Mouse (Mus musculus): ENCODE data around the gene Tmem33. TPM values are rescaled to one million over a fixed set of nuclear protein-coding genes. Genes with fewer than 3 reads are reported as not detected.

The Tmem33 gene
- polyA plus RNA-seq, 1 experiment from 2014 or later: 50.3 TPM

GRCm38 (mm10) chr5:67279407-67279806, 19.0 kb downstream of the Tmem33 start:
- Histone ChIP-seq H3K4me3 (ENCODE audit: low read length) (no peak overlapping the region), H3K36me3 (ENCODE audit: control insufficient read depth, insufficient read depth) (peaks cover 14% of the 10 kb centered on the region), H3K4me2 (ENCODE audit: low read depth, low read length) (no peak overlapping the region), H3K27me3 (ENCODE audit: control insufficient read depth, insufficient read depth, low read length) (no peaks in the 10 kb centered on the region), H3K4me1 (ENCODE audit: control insufficient read depth, insufficient read depth, low read length) (no peaks in the 10 kb centered on the region), H3K9me3 (replicated peaks; ENCODE audit: control insufficient read depth, low read length) (no peaks in the 10 kb centered on the region), H3K9ac (ENCODE audit: low read length) (no peak overlapping the region), H3K27ac (ENCODE audit: low read length) (no peak overlapping the region)
- 89% methylated on average over 9 of the region's 9 CpGs for WGBS
- no peak for ATAC-seq (replicated peaks; ENCODE audit: extremely low read depth, insufficient read depth, low FRiP score)

- Histone ChIP-seq H3K4me2 (ENCODE audit: low read depth, low read length) (no peak overlapping the region), H3K9ac (ENCODE audit: low read length) (no peak overlapping the region), H3K4me1 (ENCODE audit: control insufficient read depth, insufficient read depth, low read length) (no peaks in the 10 kb centered on the region), H3K4me3 (ENCODE audit: low read length) (no peak overlapping the region), H3K9me3 (replicated peaks; ENCODE audit: control insufficient read depth, low read length) (no peaks in the 10 kb centered on the region), H3K27me3 (ENCODE audit: control insufficient read depth, insufficient read depth, low read length) (no peaks in the 10 kb centered on the region), H3K36me3 (ENCODE audit: control insufficient read depth, insufficient read depth) (peaks cover 18% of the 10 kb centered on the region), H3K27ac (ENCODE audit: low read length) (no peak overlapping the region)
- WGBS: 91% methylated on average over 4 of the region's 4 CpGs
- no peak for ATAC-seq (replicated peaks; ENCODE audit: extremely low read depth, insufficient read depth, low FRiP score)
Observed at GRCm38 (mm10) chr5:67279840-67280239, 19.5 kb downstream of the Tmem33 start.

GRCm38 (mm10) chr5:67280400-67280799, 20.0 kb downstream of the Tmem33 start:
- Histone ChIP-seq H3K4me3 (ENCODE audit: low read length) (no peak overlapping the region), H3K36me3 (ENCODE audit: control insufficient read depth, insufficient read depth) (peaks cover 22% of the 10 kb centered on the region), H3K27ac (ENCODE audit: low read length) (no peak overlapping the region), H3K4me2 (ENCODE audit: low read depth, low read length) (no peak overlapping the region), H3K27me3 (ENCODE audit: control insufficient read depth, insufficient read depth, low read length) (no peaks in the 10 kb centered on the region), H3K4me1 (ENCODE audit: control insufficient read depth, insufficient read depth, low read length) (no peaks in the 10 kb centered on the region), H3K9me3 (replicated peaks; ENCODE audit: control insufficient read depth, low read length) (no peaks in the 10 kb centered on the region), H3K9ac (ENCODE audit: low read length) (no peak overlapping the region)
- WGBS: 95% methylated on average over 4 of the region's 4 CpGs
- no peak for ATAC-seq (replicated peaks; ENCODE audit: extremely low read depth, insufficient read depth, low FRiP score)

- no peak overlapping the region for H3K4me2 ChIP-seq (ENCODE audit: low read depth, low read length)
- H3K9ac ChIP-seq (ENCODE audit: low read length): no peak overlapping the region
- no peaks in the 10 kb centered on the region for H3K4me1 ChIP-seq (ENCODE audit: control insufficient read depth, insufficient read depth, low read length)
- H3K36me3 ChIP-seq (ENCODE audit: control insufficient read depth, insufficient read depth): peaks cover 7% of the 10 kb centered on the region; the same call in 1 of the 2 replicates
- H3K27ac ChIP-seq (ENCODE audit: low read length): no peak overlapping the region
- H3K27me3 ChIP-seq (ENCODE audit: control insufficient read depth, insufficient read depth, low read length): no peaks in the 10 kb centered on the region
- no peak for ATAC-seq (replicated peaks; ENCODE audit: extremely low read depth, insufficient read depth, low FRiP score)
- no peaks in the 10 kb centered on the region for H3K9me3 ChIP-seq (replicated peaks; ENCODE audit: control insufficient read depth, low read length)
- WGBS: 73% methylated on average over 3 of the region's 3 CpGs
- no peak overlapping the region for H3K4me3 ChIP-seq (ENCODE audit: low read length)
Observed at GRCm38 (mm10) chr5:67295029-67295428, 34.7 kb downstream of the Tmem33 start.

- Histone ChIP-seq H3K4me1 (ENCODE audit: control insufficient read depth, insufficient read depth, low read length) (no peaks in the 10 kb centered on the region), H3K36me3 (ENCODE audit: control insufficient read depth, insufficient read depth) (peaks cover 5% of the 10 kb centered on the region; the same call in 1 of the 2 replicates), H3K9ac (ENCODE audit: low read length) (no peak overlapping the region), H3K27ac (ENCODE audit: low read length) (no peak overlapping the region), H3K4me3 (ENCODE audit: low read length) (no peak overlapping the region), H3K4me2 (ENCODE audit: low read depth, low read length) (no peak overlapping the region), H3K27me3 (ENCODE audit: control insufficient read depth, insufficient read depth, low read length) (no peaks in the 10 kb centered on the region), H3K9me3 (replicated peaks; ENCODE audit: control insufficient read depth, low read length) (no peaks in the 10 kb centered on the region)
- no peak for ATAC-seq (replicated peaks; ENCODE audit: extremely low read depth, insufficient read depth, low FRiP score)
- WGBS: 59% methylated on average over 6 of the region's 6 CpGs
Observed at GRCm38 (mm10) chr5:67295682-67296081, 35.3 kb downstream of the Tmem33 start.

- Histone ChIP-seq H3K27ac (ENCODE audit: low read length) (no peak overlapping the region), H3K4me1 (ENCODE audit: control insufficient read depth, insufficient read depth, low read length) (no peaks in the 10 kb centered on the region), H3K9me3 (replicated peaks; ENCODE audit: control insufficient read depth, low read length) (no peaks in the 10 kb centered on the region), H3K27me3 (ENCODE audit: control insufficient read depth, insufficient read depth, low read length) (no peaks in the 10 kb centered on the region), H3K4me3 (ENCODE audit: low read length) (no peak overlapping the region), H3K9ac (ENCODE audit: low read length) (no peak overlapping the region), H3K36me3 (ENCODE audit: control insufficient read depth, insufficient read depth) (peaks cover 5% of the 10 kb centered on the region; the same call in 1 of the 2 replicates), H3K4me2 (ENCODE audit: low read depth, low read length) (no peak overlapping the region)
- ATAC-seq (replicated peaks; ENCODE audit: extremely low read depth, insufficient read depth, low FRiP score): no peak
- WGBS: 93% methylated on average over 1 of the region's 1 CpGs
Observed at GRCm38 (mm10) chr5:67296171-67296570, 35.8 kb downstream of the Tmem33 start.

GRCm38 (mm10) chr5:67297026-67297813, 36.9 kb downstream of the Tmem33 start:
- WGBS: 84% methylated on average over 5 of the region's 5 CpGs
- ATAC-seq (replicated peaks; ENCODE audit: extremely low read depth, insufficient read depth, low FRiP score): no peak
- Histone ChIP-seq H3K4me2 (ENCODE audit: low read depth, low read length) (no peak overlapping the region), H3K9ac (ENCODE audit: low read length) (no peak overlapping the region), H3K36me3 (ENCODE audit: control insufficient read depth, insufficient read depth) (peaks cover 5% of the 10 kb centered on the region; the same call in 1 of the 2 replicates), H3K27ac (ENCODE audit: low read length) (no peak overlapping the region), H3K9me3 (replicated peaks; ENCODE audit: control insufficient read depth, low read length) (no peaks in the 10 kb centered on the region), H3K27me3 (ENCODE audit: control insufficient read depth, insufficient read depth, low read length) (no peaks in the 10 kb centered on the region), H3K4me3 (ENCODE audit: low read length) (no peak overlapping the region), H3K4me1 (ENCODE audit: control insufficient read depth, insufficient read depth, low read length) (no peaks in the 10 kb centered on the region)

GRCm38 (mm10) chr5:67299847-67300412, 39.6 kb downstream of the Tmem33 start:
- Histone ChIP-seq H3K9me3 (replicated peaks; ENCODE audit: control insufficient read depth, low read length) (no peaks in the 10 kb centered on the region), H3K4me1 (ENCODE audit: control insufficient read depth, insufficient read depth, low read length) (no peaks in the 10 kb centered on the region), H3K9ac (ENCODE audit: low read length) (no peak overlapping the region), H3K27ac (ENCODE audit: low read length) (no peak overlapping the region), H3K4me2 (ENCODE audit: low read depth, low read length) (no peak overlapping the region), H3K36me3 (ENCODE audit: control insufficient read depth, insufficient read depth) (no peaks in the 10 kb centered on the region), H3K27me3 (ENCODE audit: control insufficient read depth, insufficient read depth, low read length) (no peaks in the 10 kb centered on the region), H3K4me3 (ENCODE audit: low read length) (no peak overlapping the region)
- no peak for ATAC-seq (replicated peaks; ENCODE audit: extremely low read depth, insufficient read depth, low FRiP score)
- 81% methylated on average over 6 of the region's 6 CpGs for WGBS

GRCm38 (mm10) chr5:67300926-67301597, 40.7 kb downstream of the Tmem33 start:
- no peak overlapping the region for H3K4me3 ChIP-seq (ENCODE audit: low read length)
- H3K4me2 ChIP-seq (ENCODE audit: low read depth, low read length): no peak overlapping the region
- no peaks in the 10 kb centered on the region for H3K4me1 ChIP-seq (ENCODE audit: control insufficient read depth, insufficient read depth, low read length)
- H3K9ac ChIP-seq (ENCODE audit: low read length): no peak overlapping the region
- ATAC-seq (replicated peaks; ENCODE audit: extremely low read depth, insufficient read depth, low FRiP score): no peak
- H3K27ac ChIP-seq (ENCODE audit: low read length): no peak overlapping the region
- no peaks in the 10 kb centered on the region for H3K36me3 ChIP-seq (ENCODE audit: control insufficient read depth, insufficient read depth)
- H3K27me3 ChIP-seq (ENCODE audit: control insufficient read depth, insufficient read depth, low read length): no peaks in the 10 kb centered on the region
- no peaks in the 10 kb centered on the region for H3K9me3 ChIP-seq (replicated peaks; ENCODE audit: control insufficient read depth, low read length)
- WGBS: 94% methylated on average over 8 of the region's 8 CpGs

Measured in heart, embryonic 16.5 days (tissue).